Mouse (Mus musculus) forebrain, embryonic 11.5 days (tissue): ENCODE results near the gene Ube2b. TPM values are rescaled to one million over a fixed set of nuclear protein-coding genes. Genes with fewer than 3 reads are reported as not detected.

ENCODE experiments used
- ATAC-seq: fragments of 200-750 bp; cut with Nextera tagmentation; replicated peaks from 2 replicates; pipeline ENCODE4 v1.8.0; 2017; ENCODE audit warnings: moderate TSS enrichment; ENCODE audit not compliant: low FRiP score
- DNase-seq: peaks from one replicate; pipeline ENCODE4 v3.0.0-alpha.2; 2017; ENCODE audit warnings: low spot score
- H3K27ac ChIP-seq: fragments of 300-500 bp; sonication (generic); 2 replicates; pipeline ENCODE4 v1.5.1; 2014; ENCODE audit warnings: low read depth, low read length
- H3K27me3 ChIP-seq: fragments of 300-500 bp; sonication (generic); 2 replicates; pipeline ENCODE4 v1.6.1; 2014; ENCODE audit warnings: mild to moderate bottlenecking, low read length, mixed read lengths; ENCODE audit not compliant: control insufficient read depth, insufficient read depth
- H3K36me3 ChIP-seq: fragments of 300-500 bp; sonication (generic); 2 replicates; pipeline ENCODE4 v1.6.1; 2014; ENCODE audit warnings: mild to moderate bottlenecking, low read length, moderate library complexity, mixed read lengths; ENCODE audit not compliant: control insufficient read depth, insufficient read depth
- H3K4me1 ChIP-seq: fragments of 300-500 bp; sonication (generic); replicated peaks from 2 replicates; pipeline ENCODE4 v1.6.1; 2014; ENCODE audit warnings: low read length, mixed read lengths; ENCODE audit not compliant: control insufficient read depth, insufficient read depth
- H3K4me2 ChIP-seq: fragments of 300-500 bp; sonication (generic); 2 replicates; pipeline ENCODE4 v1.6.1; 2014; ENCODE audit warnings: low read depth, mild to moderate bottlenecking, low read length, moderate library complexity, mixed read lengths; ENCODE audit not compliant: severe bottlenecking
- H3K4me3 ChIP-seq: fragments of 300-500 bp; sonication (generic); 2 replicates; pipeline ENCODE4 v1.5.1; 2014; ENCODE audit warnings: low read depth, low read length
- H3K9ac ChIP-seq: fragments of 300-500 bp; sonication (generic); 2 replicates; pipeline ENCODE4 v1.6.1; 2014; ENCODE audit warnings: low read length
- H3K9me3 ChIP-seq: fragments of 300-500 bp; sonication (generic); 2 replicates; pipeline ENCODE4 v1.6.1; 2016; ENCODE audit warnings: low read length, mixed read lengths; ENCODE audit not compliant: control insufficient read depth
- WGBS: fragments of 180-500 bp; shearing (Covaris S2); extraction: QIAGEN DNeasy Blood & Tissue Kit; methylation state at CpG from one replicate; pipeline ENCODE4 v1.1.7; 2014; 5-methylcytosine and 5-hydroxymethylcytosine counted together
- polyA plus RNA-seq: library from polyadenylated mRNA; unstranded; fragments of >200 nt; fragmentation: Nextera tagmentation; extraction: Ambion mirVana; gene quantifications from 2 replicates; pipeline ENCODE4 v1.2.1, GENCODE M21; 2014

Ube2b gene
- polyA plus RNA-seq, 1 experiment from 2014 or later = 177 TPM

GRCm38 (mm10) chr11:51935636-51936434 is 64.7 kb downstream of the Ube2b start:
- no peaks in the 10 kb centered on the region for H3K27me3 ChIP-seq
- no peak overlapping the region for H3K4me3 ChIP-seq
- H3K4me2 ChIP-seq = no peak overlapping the region
- WGBS = 58% methylated on average over 5 of the region's 5 CpGs
- DNase-seq (no peak), ATAC-seq (no peak)
- H3K9me3 ChIP-seq = no peaks in the 10 kb centered on the region
- H3K4me1 ChIP-seq = no peaks in the 10 kb centered on the region
- H3K36me3 ChIP-seq = no peaks in the 10 kb centered on the region
- no peak overlapping the region for H3K27ac ChIP-seq
- H3K9ac ChIP-seq = no peak overlapping the region

Other genes starting within 250 kb of the Ube2b start
- 15.2 and 18.5 TPM in 2 replicates for gene Sec24a, start 237.1 kb downstream of the Ube2b start, polyA plus RNA-seq
- gene Sar1b, start 237.1 kb downstream of the Ube2b start, polyA plus RNA-seq = 113 and 116 TPM in 2 replicates
- gene Jade2, start 143.1 kb downstream of the Ube2b start, polyA plus RNA-seq = 0.29 and 0.55 TPM in 2 replicates
- 130 and 142 TPM in 2 replicates for gene Cdkn2aipnl, start 33.1 kb downstream of the Ube2b start, polyA plus RNA-seq
- gene Cdkl3, start 3.5 kb upstream of the Ube2b start, polyA plus RNA-seq = 13.2 and 13.6 TPM in 2 replicates
- gene Ppp2ca, start 97.9 kb upstream of the Ube2b start, polyA plus RNA-seq = 122 and 128 TPM in 2 replicates
- not detected in 2 replicates for gene Olfr1373, start 144.8 kb upstream of the Ube2b start, polyA plus RNA-seq
- gene Olfr1371, start 213.2 kb upstream of the Ube2b start, polyA plus RNA-seq = not detected in 2 replicates
- gene Skp1a, start 231.2 kb upstream of the Ube2b start, polyA plus RNA-seq = 855 and 927 TPM in 2 replicates